Mouse (Mus musculus) embryo, embryonic 11.5 days (tissue): ENCODE measurements around the gene Eif3d.

ENCODE experiments used
- DNase-seq: peaks from one replicate; pipeline ENCODE4 v3.0.0-alpha.2; 2012; ENCODE audit warnings: low read depth, low spot score

Eif3d gene

GRCm38 (mm10) chr15:77954362-77954761 lies 16.3 kb downstream of the Eif3d start:
- no peak for DNase-seq

GRCm38 (mm10) chr15:77952921-77953320 lies 17.7 kb downstream of the Eif3d start:
- DNase-seq = no peak

GRCm38 (mm10) chr15:77949061-77949460 lies 21.6 kb downstream of the Eif3d start:
- no peak for DNase-seq

GRCm38 (mm10) chr15:77945711-77946110 lies 24.9 kb downstream of the Eif3d start:
- no peak for DNase-seq

GRCm38 (mm10) chr15:77941563-77941962 lies 29.1 kb downstream of the Eif3d start:
- DNase-seq = no peak

- DNase-seq = no peak
Measured at GRCm38 (mm10) chr15:77938516-77938915, 32.1 kb downstream of the Eif3d start.

GRCm38 (mm10) chr15:77935673-77936375 lies 34.8 kb downstream of the Eif3d start:
- DNase-seq = no peak

GRCm38 (mm10) chr15:77934968-77935367 lies 35.6 kb downstream of the Eif3d start:
- no peak for DNase-seq

- DNase-seq = no peak
Measured at GRCm38 (mm10) chr15:77934326-77934725, 36.3 kb downstream of the Eif3d start.

GRCm38 (mm10) chr15:77933770-77934169 lies 36.8 kb downstream of the Eif3d start:
- peak; percentile 87 for DNase-seq

GRCm38 (mm10) chr15:77933222-77933621 lies 37.4 kb downstream of the Eif3d start:
- no peak for DNase-seq

- DNase-seq = no peak
Measured at GRCm38 (mm10) chr15:77931689-77932016, 39.0 kb downstream of the Eif3d start.

- no peak for DNase-seq
Measured at GRCm38 (mm10) chr15:77930986-77931688, 39.5 kb downstream of the Eif3d start.

GRCm38 (mm10) chr15:77929804-77930203 lies 40.8 kb downstream of the Eif3d start:
- DNase-seq = no peak

GRCm38 (mm10) chr15:77928673-77929331 lies 41.8 kb downstream of the Eif3d start, which contains the start of gene Txn2:
TSS of gene Txn2 (minus strand) at chr15:77929006.
- peak; percentile 95 for DNase-seq

- no peak for DNase-seq
Measured at GRCm38 (mm10) chr15:77928091-77928490, 42.5 kb downstream of the Eif3d start.

GRCm38 (mm10) chr15:77926921-77927320 lies 43.7 kb downstream of the Eif3d start:
- DNase-seq = no peak

GRCm38 (mm10) chr15:77925195-77925594 lies 45.4 kb downstream of the Eif3d start:
- DNase-seq = no peak

- no peak for DNase-seq
Measured at GRCm38 (mm10) chr15:77923267-77924035, 47.2 kb downstream of the Eif3d start.

- DNase-seq = no peak
Measured at GRCm38 (mm10) chr15:77922710-77923109, 47.9 kb downstream of the Eif3d start.

- no peak for DNase-seq
Measured at GRCm38 (mm10) chr15:77921636-77922035, 49.0 kb downstream of the Eif3d start.
